Mouse (Mus musculus) limb, embryonic 14.5 days (tissue): ENCODE results near the gene Pgrmc2. TPM values are rescaled to one million over a fixed set of nuclear protein-coding genes. Genes with fewer than 3 reads are reported as not detected.

Experiments used
- ATAC-seq: fragments of 200-750 bp; cut with Nextera tagmentation; 2 replicates; pipeline ENCODE4 v1.8.0; 2017; ENCODE audit warnings: low read depth, moderate number of reproducible peaks, moderate TSS enrichment; ENCODE audit not compliant: low FRiP score
- DNase-seq: peaks from one replicate; pipeline ENCODE4 v3.0.0-alpha.2; 2015; ENCODE audit warnings: low spot score
- H3K27ac ChIP-seq: fragments of 300-500 bp; sonication (generic); replicated peaks from 2 replicates; pipeline ENCODE4 v1.5.1; 2014; ENCODE audit warnings: low read depth, mild to moderate bottlenecking, low read length, moderate library complexity, mixed read lengths
- H3K27me3 ChIP-seq: fragments of 300-500 bp; sonication (generic); 2 replicates; pipeline ENCODE4 v1.6.1; 2014; ENCODE audit warnings: low read length, mixed read lengths; ENCODE audit not compliant: control insufficient read depth, insufficient read depth
- H3K36me3 ChIP-seq: fragments of 300-500 bp; sonication (generic); 2 replicates; pipeline ENCODE4 v1.6.1; 2014; ENCODE audit warnings: mild to moderate bottlenecking, low read length, moderate library complexity, mixed read lengths; ENCODE audit not compliant: control insufficient read depth, insufficient read depth
- H3K4me1 ChIP-seq: fragments of 300-500 bp; sonication (generic); 2 replicates; pipeline ENCODE4 v1.6.1; 2014; ENCODE audit warnings: antibody characterized with exemption, low read length, mixed read lengths; ENCODE audit not compliant: control insufficient read depth, insufficient read depth
- H3K4me2 ChIP-seq: fragments of 300-500 bp; sonication (generic); replicated peaks from 2 replicates; pipeline ENCODE4 v1.6.1; 2014; ENCODE audit warnings: low read depth, mild to moderate bottlenecking, low read length, moderate library complexity; ENCODE audit not compliant: severe bottlenecking
- H3K4me3 ChIP-seq: fragments of 300-500 bp; sonication (generic); replicated peaks from 2 replicates; pipeline ENCODE4 v1.5.1; 2014; ENCODE audit warnings: low read length
- H3K9ac ChIP-seq: fragments of 300-500 bp; sonication (generic); 2 replicates; pipeline ENCODE4 v1.6.1; 2014; ENCODE audit warnings: mild to moderate bottlenecking, low read depth, low read length, moderate library complexity; ENCODE audit not compliant: severe bottlenecking
- H3K9me3 ChIP-seq: fragments of 300-500 bp; sonication (generic); 2 replicates; pipeline ENCODE4 v1.6.1; 2016; ENCODE audit warnings: low read length; ENCODE audit not compliant: control insufficient read depth
- POLR2A ChIP-seq: fragments of 200-500 bp; IDR thresholded peaks from 2 replicates; pipeline ENCODE4 v1.8.0; 2012; ENCODE audit warnings: inconsistent platforms, mild to moderate bottlenecking, moderate library complexity, borderline replicate concordance; ENCODE audit not compliant: insufficient read depth, insufficient read length; ENCODE audit errors: extremely low read depth
- WGBS: fragments of 180-500 bp; shearing (Covaris S2); extraction: QIAGEN DNeasy Blood & Tissue Kit; methylation state at CpG from one replicate; pipeline ENCODE4 v1.1.7; 2014; 5-methylcytosine and 5-hydroxymethylcytosine counted together
- polyA plus RNA-seq, 2 experiments: library from polyadenylated mRNA; depleted of rRNA in 1 of 2; stranded (reverse) in 1 of 2; unstranded in 1 of 2; fragments of >200 nt; fragmentation: Nextera tagmentation in 1 of 2; extraction: Ambion mirVana in 1 of 2; gene quantifications; 2 replicates each; pipeline versions ENCODE4 v1.2.1 to v1.2.3; 2012 to 2014

The Pgrmc2 gene
- polyA plus RNA-seq, 2 experiments = 34.2 to 41.9 TPM

DNA sequence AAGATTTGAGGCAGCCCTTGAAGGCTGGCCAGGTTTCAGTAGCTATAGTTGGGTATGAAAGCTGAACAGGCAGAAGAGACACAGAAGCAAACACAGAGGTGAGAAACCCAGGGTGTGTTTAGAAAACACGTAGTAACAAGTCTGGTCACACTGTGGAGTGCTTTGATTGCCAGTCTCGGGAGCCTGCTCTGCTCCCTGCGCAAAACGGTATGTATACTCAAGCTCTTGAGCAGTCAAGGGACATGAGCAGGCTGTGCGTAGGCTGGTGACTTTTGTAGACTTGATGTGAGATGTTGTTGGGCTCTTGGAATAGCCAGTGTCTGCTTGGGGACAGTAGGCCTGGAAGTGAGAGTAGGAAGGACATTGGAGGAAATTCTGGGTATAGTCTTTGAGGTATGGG, 30.3 kb upstream of the Pgrmc2 start:
- Histone ChIP-seq H3K4me1 (no peaks in the 10 kb centered on the region), H3K36me3 (no peaks in the 10 kb centered on the region), H3K4me2 (no peak overlapping the region), H3K27ac (no peak overlapping the region), H3K27me3 (no peaks in the 10 kb centered on the region), H3K9me3 (no peaks in the 10 kb centered on the region), H3K4me3 (no peak overlapping the region), H3K9ac (no peak overlapping the region)
- 71% methylated on average over 5 of the region's 5 CpGs for WGBS
- no peak for ATAC-seq
- DNase-seq = no peak
- no peak for TF ChIP-seq POLR2A

DNA sequence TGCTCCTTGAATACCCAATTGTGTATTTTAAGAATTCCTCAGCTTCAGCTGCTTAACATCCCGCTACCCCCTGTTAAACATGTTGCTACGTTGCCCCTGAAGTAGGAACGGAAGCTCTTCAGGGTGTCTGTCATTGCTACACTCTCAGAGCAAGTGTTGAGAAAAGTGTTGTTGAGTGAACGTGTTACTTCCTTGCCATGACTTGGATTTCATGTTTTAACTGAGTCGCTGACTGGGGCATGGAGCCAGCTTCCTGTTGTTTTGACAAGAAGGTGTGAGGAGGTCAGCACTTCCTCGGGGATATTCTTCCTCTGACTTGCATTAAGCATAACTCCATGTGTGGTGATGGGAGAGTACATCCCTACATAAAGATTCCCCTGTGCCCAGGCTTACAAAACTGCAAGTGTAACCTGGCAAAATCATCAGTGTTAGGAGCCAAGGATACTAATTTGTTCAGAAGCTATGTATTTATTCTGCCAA, 25.5 kb upstream of the Pgrmc2 start:
- H3K4me3 ChIP-seq = no peak overlapping the region
- ATAC-seq (no peak), DNase-seq (no peak)
- no peaks in the 10 kb centered on the region for H3K9me3 ChIP-seq
- H3K4me2 ChIP-seq = no peak overlapping the region
- no peak overlapping the region for H3K9ac ChIP-seq
- no peak overlapping the region for H3K27ac ChIP-seq
- no peaks in the 10 kb centered on the region for H3K36me3 ChIP-seq
- WGBS = 55% methylated on average over 6 of the region's 6 CpGs
- no peaks in the 10 kb centered on the region for H3K4me1 ChIP-seq
- H3K27me3 ChIP-seq = no peaks in the 10 kb centered on the region
- no peak for TF ChIP-seq POLR2A

DNA sequence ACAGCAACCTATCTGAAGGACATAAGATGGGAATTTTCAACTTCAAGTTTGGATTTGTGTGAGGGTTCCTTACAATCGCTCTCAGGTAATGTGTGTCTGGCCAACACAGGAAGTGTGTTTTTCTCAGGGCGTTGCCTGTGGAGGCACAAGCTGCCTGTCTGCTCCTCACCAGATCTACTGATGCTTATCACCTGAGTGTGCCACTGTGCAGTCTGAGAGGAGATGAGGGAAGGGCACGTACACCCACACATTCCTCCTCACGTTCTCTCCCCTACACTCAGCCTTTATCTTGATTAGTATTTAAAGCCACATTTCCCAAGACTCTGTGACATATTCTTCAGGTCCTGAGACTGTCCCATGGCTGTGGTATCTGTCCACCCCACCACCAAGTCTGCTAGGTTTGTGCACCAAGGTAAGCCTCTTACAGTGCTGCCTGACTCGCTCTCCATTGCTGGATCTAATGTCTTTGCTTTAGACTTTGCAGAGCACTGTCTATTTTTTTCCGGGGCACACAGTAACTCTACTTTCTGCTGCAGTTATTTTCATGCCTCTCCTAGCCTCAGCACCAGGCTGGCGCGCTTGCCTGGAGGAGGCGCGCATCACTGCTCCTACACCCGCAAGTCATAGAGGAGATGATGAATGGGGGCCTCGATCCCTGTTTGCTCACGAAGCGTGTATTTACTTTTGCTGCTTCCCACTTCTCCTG, 24.9 kb upstream of the Pgrmc2 start:
- ATAC-seq (no peak), DNase-seq (no peak)
- Histone ChIP-seq H3K4me3 (no peak overlapping the region), H3K27ac (no peak overlapping the region), H3K36me3 (no peaks in the 10 kb centered on the region), H3K9ac (no peak overlapping the region; the same call in 1 of the 2 replicates), H3K4me2 (no peak overlapping the region), H3K4me1 (no peaks in the 10 kb centered on the region), H3K9me3 (no peaks in the 10 kb centered on the region), H3K27me3 (no peaks in the 10 kb centered on the region)
- no peak for TF ChIP-seq POLR2A
- 81% methylated on average over 14 of the region's 14 CpGs for WGBS

DNA sequence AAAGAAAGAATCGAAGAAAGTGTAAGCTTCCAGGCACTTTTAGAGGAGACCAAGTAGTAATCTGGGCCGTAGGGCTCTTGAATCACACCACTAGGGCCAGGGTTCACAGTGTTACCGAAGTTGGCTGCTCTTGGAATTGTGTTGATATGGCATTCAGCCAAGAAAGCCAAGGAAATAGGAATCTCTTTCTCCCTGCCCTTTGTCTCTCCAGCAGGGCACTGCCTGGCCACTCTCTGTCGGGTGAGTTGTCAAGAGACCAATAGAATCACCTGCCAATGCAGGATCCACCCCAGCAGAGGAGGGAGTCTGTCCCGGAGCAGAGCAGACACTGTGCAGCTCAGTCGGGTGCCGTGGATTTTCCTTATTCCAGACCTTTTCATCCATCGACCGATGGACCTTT, 19.1 kb upstream of the Pgrmc2 start:
- Histone ChIP-seq H3K4me2 (no peak overlapping the region), H3K27ac (no peak overlapping the region), H3K4me1 (no peaks in the 10 kb centered on the region), H3K4me3 (no peak overlapping the region), H3K9me3 (no peaks in the 10 kb centered on the region), H3K36me3 (no peaks in the 10 kb centered on the region), H3K27me3 (no peaks in the 10 kb centered on the region), H3K9ac (no peak overlapping the region)
- WGBS = 87% methylated on average over 9 of the region's 9 CpGs
- DNase-seq (no peak), ATAC-seq (no peak)
- TF ChIP-seq POLR2A = no peak

DNA sequence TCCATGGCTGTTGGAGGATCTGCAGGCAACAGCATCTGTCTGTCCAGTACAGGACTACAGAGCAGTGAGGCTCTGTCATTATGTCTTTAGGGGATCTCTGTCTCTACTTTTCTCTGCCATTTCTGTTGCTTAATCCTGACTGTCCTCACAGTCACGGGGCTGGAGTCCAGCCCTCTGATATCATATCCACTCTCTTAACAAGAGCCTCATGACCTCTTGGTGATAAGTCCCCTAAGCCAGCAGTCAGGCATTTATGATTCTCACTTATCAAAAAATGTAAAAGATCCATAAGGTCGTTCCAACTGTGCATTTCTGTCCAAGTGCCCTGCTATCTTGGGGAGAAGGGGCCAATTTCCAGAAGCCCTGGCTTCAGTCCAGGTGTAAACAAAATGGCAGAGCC, 17.3 kb upstream of the Pgrmc2 start:
- no peak for TF ChIP-seq POLR2A
- ATAC-seq (no peak), DNase-seq (no peak)
- Histone ChIP-seq H3K27me3 (no peaks in the 10 kb centered on the region), H3K36me3 (no peaks in the 10 kb centered on the region), H3K9me3 (no peaks in the 10 kb centered on the region), H3K9ac (no peak overlapping the region), H3K27ac (no peak overlapping the region), H3K4me1 (no peaks in the 10 kb centered on the region), H3K4me2 (no peak overlapping the region), H3K4me3 (no peak overlapping the region)
- 78% methylated on average over 2 of the region's 2 CpGs for WGBS
